Mouse (Mus musculus) CD4-positive, CD25-positive, alpha-beta regulatory T cell, adult 4 months (primary cell): ENCODE results near the gene Rassf10. TPM values are rescaled to one million over a fixed set of nuclear protein-coding genes. Genes with fewer than 3 reads are reported as not detected.

Experiments
- ATAC-seq: one replicate; pipeline ENCODE4 v1.8.0; 2017
- polyA plus RNA-seq, 2 experiments: library from polyadenylated mRNA; unstranded; fragments of 100-300 nt; shearing (Covaris generic); gene quantifications; one replicate each; pipeline ENCODE4 v1.2.1; 2017

Gene Rassf10
- polyA plus RNA-seq, 2 experiments from 2014 or later, result not detected

DNA sequence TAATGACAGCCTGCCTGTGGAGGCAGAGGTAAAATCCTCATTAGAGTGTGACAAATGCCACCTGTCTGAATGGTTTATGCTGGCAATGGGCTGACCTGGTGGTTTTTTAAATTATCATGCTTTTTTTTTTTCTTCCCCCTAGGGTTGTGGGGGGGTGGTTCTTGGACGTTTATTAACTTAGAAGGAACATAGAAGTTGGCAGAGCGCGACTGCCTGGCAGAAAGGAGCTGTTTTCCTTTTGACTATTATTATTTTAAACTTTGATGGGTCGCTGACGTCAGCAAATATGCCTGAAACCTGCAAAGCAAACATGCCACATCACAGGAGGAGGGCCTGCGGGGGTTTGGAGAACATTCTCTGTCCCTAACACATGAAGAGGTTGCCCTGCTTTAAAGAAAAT lies 3.9 kb downstream of the Rassf10 start:
- no peak for ATAC-seq

DNA sequence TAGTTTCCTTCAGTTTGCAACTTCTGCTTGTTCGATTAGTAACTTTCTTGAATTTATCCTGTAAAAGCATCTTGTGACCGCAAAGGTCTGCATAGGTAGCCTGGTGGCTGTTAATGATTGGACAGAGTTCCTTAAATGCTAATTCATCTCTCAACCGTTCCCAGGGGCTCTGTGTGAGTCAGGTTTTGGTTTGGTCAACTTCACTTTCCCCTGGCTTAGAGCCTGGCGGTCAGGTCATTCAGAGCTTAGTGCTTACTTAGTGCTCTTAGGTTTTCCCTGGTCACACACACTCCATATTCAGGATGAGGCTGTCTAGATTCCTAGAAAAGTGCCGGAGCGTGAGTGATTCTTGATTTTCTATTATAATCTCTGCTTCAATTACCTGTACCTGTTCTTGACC lies 12.6 kb downstream of the Rassf10 start:
- ATAC-seq, result no peak

DNA sequence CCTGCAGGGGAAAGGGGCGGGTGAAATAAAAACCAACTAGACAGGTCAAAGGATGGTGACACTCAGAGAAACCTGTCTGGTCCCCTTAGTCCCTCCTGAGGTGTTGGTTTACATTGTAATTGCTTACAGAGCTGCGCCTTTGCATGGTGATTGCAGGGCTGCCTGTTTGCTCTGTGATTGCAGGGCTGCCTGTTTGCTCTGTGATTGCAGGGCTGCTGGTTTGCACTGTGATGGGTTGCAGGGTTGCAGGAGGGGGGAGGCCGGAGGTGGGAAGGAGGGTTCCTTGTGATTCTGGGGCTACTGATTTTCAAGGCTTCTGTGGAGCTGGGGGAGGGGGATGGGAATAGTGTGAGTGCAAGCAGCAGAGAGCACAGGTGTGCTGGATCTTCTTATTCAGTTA lies 13.0 kb downstream of the Rassf10 start:
- ATAC-seq, result no peak

DNA sequence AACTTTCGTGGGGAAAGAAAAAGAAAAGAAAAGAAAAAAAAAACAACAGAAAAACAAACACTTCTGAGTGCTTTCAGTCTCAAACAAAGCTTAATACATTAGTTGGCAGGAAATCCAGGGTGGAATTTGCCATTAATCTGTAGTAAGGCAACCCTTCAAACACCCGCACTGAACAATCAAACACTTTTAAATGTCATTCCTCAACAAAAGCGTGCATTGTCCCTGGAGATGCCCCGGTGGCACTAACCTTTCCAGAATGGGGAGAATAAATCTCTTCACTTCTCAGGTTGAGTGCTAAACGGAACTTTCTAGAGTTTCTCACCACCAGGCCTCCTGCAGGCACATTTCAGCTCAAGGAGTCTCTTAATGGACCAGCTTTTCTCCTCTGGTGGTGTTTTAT lies 29.6 kb downstream of the Rassf10 start:
- no peak for ATAC-seq

DNA sequence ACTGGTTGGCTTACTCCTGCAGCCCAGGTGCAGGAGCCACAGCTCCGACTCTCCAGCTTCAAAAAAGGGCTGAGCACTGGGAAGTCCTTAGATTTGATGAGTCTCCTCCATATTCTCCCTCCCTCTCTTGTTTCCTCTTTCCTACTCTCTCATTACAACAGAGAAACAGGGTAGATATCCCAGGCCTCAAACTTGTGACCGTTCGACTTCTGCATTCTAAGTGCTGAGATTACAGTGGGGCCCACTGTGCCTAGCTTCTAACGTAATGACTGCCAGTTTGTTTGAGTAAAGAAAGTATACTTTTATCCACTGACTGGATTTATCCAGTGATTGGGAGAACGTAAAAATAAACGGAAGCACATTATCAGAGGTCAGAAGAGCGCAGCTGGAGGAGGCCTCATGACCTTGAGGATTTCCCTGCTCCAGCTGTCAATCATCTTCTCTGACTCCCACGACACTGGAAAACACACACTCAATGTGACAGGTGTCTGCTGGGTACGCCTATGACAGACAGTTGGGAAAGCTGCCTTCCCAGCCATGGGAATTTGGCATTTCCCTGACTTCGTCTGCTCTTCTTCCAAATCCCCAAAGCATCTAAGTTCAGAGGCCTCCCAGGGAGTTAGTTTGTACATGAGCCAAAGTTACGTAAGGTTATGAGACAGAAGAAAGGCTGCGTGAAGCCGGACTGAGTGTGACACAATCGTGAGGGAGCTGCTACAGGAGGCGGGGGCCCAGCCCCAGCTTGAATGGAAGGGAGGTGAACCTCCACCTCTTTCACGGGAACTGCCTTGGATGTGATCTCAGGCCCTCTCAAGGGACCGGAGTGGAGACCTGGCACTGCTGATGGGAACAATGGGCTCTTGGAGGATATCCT lies 31.2 kb downstream of the Rassf10 start:
- ATAC-seq, result no peak

DNA sequence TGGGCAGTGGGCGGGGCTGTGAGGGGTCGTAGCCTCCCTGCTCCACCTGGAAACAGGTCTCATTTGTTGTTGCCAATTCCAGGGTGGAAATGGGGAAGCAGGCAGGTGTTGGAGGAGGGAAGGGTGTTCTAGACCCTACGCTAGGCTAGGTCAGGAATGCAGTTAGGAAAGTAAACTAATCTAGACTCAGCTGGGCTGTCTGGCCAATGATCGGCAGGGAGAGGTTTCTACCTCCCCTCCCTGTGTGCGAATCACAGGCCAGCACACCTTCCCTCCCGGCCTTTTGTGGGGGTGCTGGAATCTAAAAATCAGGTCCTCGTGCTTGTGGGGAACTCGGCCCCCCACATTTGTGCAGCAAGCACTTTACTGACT lies 31.8 kb downstream of the Rassf10 start:
- ATAC-seq, result no peak

DNA sequence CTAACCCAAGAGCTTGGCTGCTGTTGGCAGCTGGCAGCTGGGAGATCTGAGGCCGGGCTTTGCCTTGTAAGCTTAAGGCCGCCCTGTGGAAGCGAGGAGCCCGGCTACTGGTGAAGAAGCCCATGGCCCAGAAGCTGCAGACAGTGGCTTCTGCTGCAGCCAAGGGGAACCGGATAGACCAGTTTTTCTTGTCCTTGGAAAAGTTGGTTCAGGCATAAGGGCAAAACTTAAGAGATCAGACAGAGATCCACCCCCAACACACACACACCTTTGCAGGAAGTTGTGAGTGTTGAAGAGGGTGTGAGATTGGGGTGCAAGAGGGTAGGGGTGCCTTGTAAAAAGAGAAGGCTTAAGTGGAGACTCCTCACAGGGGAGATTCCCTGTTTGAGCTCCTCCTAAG lies 39.2 kb downstream of the Rassf10 start:
- no peak for ATAC-seq

DNA sequence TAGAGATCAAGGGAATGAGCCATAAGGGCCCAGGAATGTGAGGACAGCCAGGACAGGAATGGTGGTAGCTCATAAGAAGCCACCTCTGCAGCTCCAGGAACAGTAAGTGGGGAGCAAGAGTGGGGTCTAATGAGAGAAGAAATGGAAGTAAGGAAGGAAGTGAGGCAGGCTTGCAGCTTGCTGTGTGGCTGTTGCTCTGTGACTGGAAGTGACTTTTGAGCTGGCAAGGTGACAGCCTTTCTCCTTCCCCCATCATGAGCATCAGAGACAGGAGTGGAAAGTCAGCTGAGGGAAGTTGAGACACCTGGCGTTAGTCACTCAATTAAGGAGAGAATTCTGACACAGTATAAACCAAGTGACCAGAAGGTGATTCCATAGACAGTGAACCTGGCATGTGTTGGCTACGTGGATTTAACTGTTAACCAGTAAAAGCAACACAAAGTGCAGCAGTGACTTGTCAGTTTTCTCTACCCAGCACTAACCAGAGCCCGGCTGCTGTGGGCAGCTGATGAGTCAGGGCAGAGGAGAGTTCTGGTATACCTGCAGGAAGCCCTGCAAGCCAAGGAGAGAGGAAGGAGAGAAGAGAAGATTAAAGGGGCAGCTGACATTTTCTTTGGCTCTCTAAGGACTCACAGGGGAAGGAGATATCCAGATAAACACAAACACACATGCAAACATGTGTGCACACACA lies 49.9 kb downstream of the Rassf10 start:
- no peak for ATAC-seq

DNA sequence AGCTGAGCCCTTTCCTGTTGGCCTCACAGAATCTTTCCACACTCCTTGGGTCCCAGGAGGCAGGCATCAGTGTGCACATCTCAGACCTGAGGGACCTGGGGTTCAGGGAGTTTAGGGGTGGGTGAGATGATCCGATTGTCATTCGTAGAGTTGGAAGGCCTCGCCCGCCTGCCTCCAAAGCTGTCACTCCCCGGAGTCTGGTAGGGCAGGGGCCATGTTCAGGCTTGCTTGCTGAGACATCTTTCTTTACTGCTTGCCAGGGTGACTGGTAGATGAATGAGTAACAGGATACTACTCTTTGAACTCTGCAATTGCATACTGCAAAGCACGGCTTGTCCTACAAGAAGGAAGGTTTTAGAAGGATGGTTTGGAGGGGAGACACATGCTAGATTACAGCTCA lies 52.0 kb downstream of the Rassf10 start:
- no peak for ATAC-seq
